Mouse (Mus musculus) midbrain, embryonic 13.5 days (tissue): ENCODE measurements around the gene Mtf2. TPM values are rescaled to one million over a fixed set of nuclear protein-coding genes. Genes with fewer than 3 reads are reported as not detected.

Source experiments
- ATAC-seq: fragments of 200-750 bp; cut with Nextera tagmentation; 2 replicates; pipeline ENCODE4 v1.8.0; 2017; ENCODE audit warnings: mild to moderate bottlenecking, moderate TSS enrichment, moderate library complexity
- H3K27ac ChIP-seq: fragments of 300-500 bp; sonication (generic); 2 replicates; pipeline ENCODE4 v1.5.1; 2015; ENCODE audit warnings: inconsistent platforms, mild to moderate bottlenecking, moderate library complexity
- H3K27me3 ChIP-seq: fragments of 300-500 bp; sonication (generic); 2 replicates; pipeline ENCODE4 v1.6.1; 2015; ENCODE audit warnings: mild to moderate bottlenecking, inconsistent platforms
- H3K36me3 ChIP-seq: fragments of 300-500 bp; sonication (generic); 2 replicates; pipeline ENCODE4 v1.6.1; 2015; ENCODE audit warnings: mild to moderate bottlenecking, inconsistent platforms
- H3K4me1 ChIP-seq: fragments of 300-500 bp; sonication (generic); replicated peaks from 2 replicates; pipeline ENCODE4 v1.6.1; 2015; ENCODE audit warnings: inconsistent platforms
- H3K4me2 ChIP-seq: fragments of 300-500 bp; sonication (generic); replicated peaks from 2 replicates; pipeline ENCODE4 v1.6.1; 2015; ENCODE audit warnings: moderate library complexity, mild to moderate bottlenecking, inconsistent platforms
- H3K4me3 ChIP-seq: fragments of 300-500 bp; sonication (generic); replicated peaks from 2 replicates; pipeline ENCODE4 v1.5.1; 2015; ENCODE audit warnings: mild to moderate bottlenecking, inconsistent platforms
- H3K9ac ChIP-seq: fragments of 300-500 bp; sonication (generic); replicated peaks from 2 replicates; pipeline ENCODE4 v1.6.1; 2015; ENCODE audit warnings: mild to moderate bottlenecking, inconsistent platforms
- H3K9me3 ChIP-seq: fragments of 300-500 bp; sonication (generic); 2 replicates; pipeline ENCODE4 v1.6.1; 2016; ENCODE audit warnings: mild to moderate bottlenecking, inconsistent platforms
- WGBS: fragments of 180-500 bp; shearing (Covaris S2); methylation state at CpG from one replicate; pipeline ENCODE4 v1.1.7; 2015; 5-methylcytosine and 5-hydroxymethylcytosine counted together
- polyA plus RNA-seq: library from polyadenylated mRNA; unstranded; fragments of >200 nt; fragmentation: Nextera tagmentation; extraction: Ambion mirVana; gene quantifications from 2 replicates; pipeline ENCODE4 v1.2.1, GENCODE M21; 2015

Mtf2 gene
- polyA plus RNA-seq, 1 experiment from 2014 or later: 146 TPM

- no peaks in the 10 kb centered on the region for H3K4me1 ChIP-seq
- no peak for ATAC-seq
- H3K27me3 ChIP-seq: no peaks in the 10 kb centered on the region
- no peak overlapping the region for H3K4me3 ChIP-seq
- no peak overlapping the region for H3K27ac ChIP-seq
- peaks cover 49% of the 10 kb centered on the region for H3K36me3 ChIP-seq
- no peak overlapping the region for H3K9ac ChIP-seq
- H3K4me2 ChIP-seq: no peak overlapping the region
- 96% methylated on average over 3 of the region's 3 CpGs for WGBS
- no peaks in the 10 kb centered on the region for H3K9me3 ChIP-seq
Measured at GRCm38 (mm10) chr5:108097676-108098075, 32.2 kb downstream of the Mtf2 start.

DNA sequence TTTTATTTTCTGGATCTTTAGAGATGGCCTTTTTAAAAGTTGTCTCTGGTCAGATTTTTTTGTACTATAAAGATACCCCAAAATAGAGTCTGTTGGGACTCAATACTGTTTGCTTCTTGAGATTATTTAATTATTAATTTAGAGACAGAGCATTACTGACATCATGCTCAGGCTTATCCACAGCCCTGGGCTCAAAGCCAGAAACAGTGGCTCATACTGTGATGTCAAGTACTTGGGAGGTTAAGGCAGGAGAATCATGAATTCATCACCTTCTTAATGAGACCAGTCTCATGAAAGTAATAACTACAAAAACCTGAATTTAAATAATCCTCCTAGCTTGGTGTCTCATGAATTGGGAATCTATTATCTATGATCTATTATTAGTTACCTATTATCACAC is 34.7 kb downstream of the Mtf2 start:
- no peak overlapping the region for H3K27ac ChIP-seq
- H3K9ac ChIP-seq: no peak overlapping the region
- peaks cover 51% of the 10 kb centered on the region for H3K36me3 ChIP-seq
- no peak overlapping the region for H3K4me2 ChIP-seq
- H3K4me3 ChIP-seq: no peak overlapping the region
- no peaks in the 10 kb centered on the region for H3K4me1 ChIP-seq
- H3K9me3 ChIP-seq: no peaks in the 10 kb centered on the region
- no peak for ATAC-seq
- H3K27me3 ChIP-seq: no peaks in the 10 kb centered on the region

DNA sequence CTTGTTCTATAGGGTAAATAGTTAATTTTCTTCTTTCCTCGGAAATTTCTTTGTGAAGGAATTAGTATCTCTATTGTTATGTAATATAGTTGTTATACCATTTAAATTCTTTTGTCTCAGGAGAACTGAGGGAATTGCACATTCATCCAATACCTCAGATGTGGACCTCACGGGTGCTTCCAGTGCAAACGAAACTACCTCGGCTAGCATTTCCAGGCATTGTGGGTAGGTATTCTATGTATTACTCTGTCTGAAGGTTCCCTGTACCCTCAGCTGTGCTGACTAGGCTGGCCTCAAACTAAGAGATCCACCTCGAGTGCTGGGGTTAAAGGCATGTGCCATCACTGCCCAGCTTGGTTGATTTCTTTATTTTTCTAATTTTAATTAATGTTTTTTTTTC is 38.8 kb downstream of the Mtf2 start:
- Histone ChIP-seq H3K27ac (no peak overlapping the region), H3K4me2 (no peak overlapping the region), H3K4me1 (no peaks in the 10 kb centered on the region), H3K27me3 (no peaks in the 10 kb centered on the region), H3K9ac (no peak overlapping the region), H3K4me3 (no peak overlapping the region), H3K9me3 (no peaks in the 10 kb centered on the region), H3K36me3 (peaks cover 43% of the 10 kb centered on the region)
- ATAC-seq: no peak
- 83% methylated on average over 5 of the region's 5 CpGs for WGBS

GRCm38 (mm10) chr5:108109346-108109745 is 43.9 kb downstream of the Mtf2 start:
- H3K4me2 ChIP-seq: no peak overlapping the region
- H3K27ac ChIP-seq: no peak overlapping the region
- no peaks in the 10 kb centered on the region for H3K9me3 ChIP-seq
- no peaks in the 10 kb centered on the region for H3K4me1 ChIP-seq
- H3K27me3 ChIP-seq: no peaks in the 10 kb centered on the region
- H3K9ac ChIP-seq: no peak overlapping the region
- peaks cover 24% of the 10 kb centered on the region for H3K36me3 ChIP-seq
- ATAC-seq: no peak
- no peak overlapping the region for H3K4me3 ChIP-seq
- 95% methylated on average over 7 of the region's 7 CpGs for WGBS

DNA sequence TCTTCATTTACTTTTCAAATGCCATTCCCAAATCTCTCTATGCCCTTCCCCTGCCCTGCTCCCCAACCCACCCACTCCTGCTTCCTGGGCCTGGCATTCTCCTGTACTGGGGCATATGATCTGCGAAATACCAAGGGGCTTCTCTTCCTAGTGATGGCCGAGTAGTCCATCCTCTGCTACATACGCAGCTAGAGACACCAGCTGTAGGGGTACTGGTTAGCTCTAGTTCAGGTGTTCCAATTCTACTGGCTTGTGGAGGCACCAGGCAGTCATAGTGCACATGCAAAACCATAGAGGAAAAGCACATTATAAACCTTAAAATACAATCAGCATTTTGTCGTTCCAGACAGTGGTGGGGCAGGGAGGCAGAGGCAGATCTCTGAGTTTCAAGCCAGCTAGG is 52.2 kb downstream of the Mtf2 start:
- H3K4me1 ChIP-seq: no peaks in the 10 kb centered on the region
- no peak for ATAC-seq
- WGBS: 89% methylated on average over 4 of the region's 4 CpGs
- no peaks in the 10 kb centered on the region for H3K27me3 ChIP-seq
- no peak overlapping the region for H3K4me3 ChIP-seq
- H3K36me3 ChIP-seq: peaks cover 12% of the 10 kb centered on the region
- no peaks in the 10 kb centered on the region for H3K9me3 ChIP-seq
- H3K9ac ChIP-seq: no peak overlapping the region
- H3K27ac ChIP-seq: no peak overlapping the region
- no peak overlapping the region for H3K4me2 ChIP-seq

GRCm38 (mm10) chr5:108120221-108120900 is 54.9 kb downstream of the Mtf2 start:
- no peaks in the 10 kb centered on the region for H3K4me1 ChIP-seq
- peaks cover 15% of the 10 kb centered on the region for H3K36me3 ChIP-seq
- H3K27me3 ChIP-seq: no peaks in the 10 kb centered on the region
- 83% methylated on average over 9 of the region's 9 CpGs for WGBS
- no peak overlapping the region for H3K4me3 ChIP-seq
- no peak for ATAC-seq
- no peaks in the 10 kb centered on the region for H3K9me3 ChIP-seq
- no peak overlapping the region for H3K4me2 ChIP-seq
- H3K27ac ChIP-seq: no peak overlapping the region
- no peak overlapping the region for H3K9ac ChIP-seq

DNA sequence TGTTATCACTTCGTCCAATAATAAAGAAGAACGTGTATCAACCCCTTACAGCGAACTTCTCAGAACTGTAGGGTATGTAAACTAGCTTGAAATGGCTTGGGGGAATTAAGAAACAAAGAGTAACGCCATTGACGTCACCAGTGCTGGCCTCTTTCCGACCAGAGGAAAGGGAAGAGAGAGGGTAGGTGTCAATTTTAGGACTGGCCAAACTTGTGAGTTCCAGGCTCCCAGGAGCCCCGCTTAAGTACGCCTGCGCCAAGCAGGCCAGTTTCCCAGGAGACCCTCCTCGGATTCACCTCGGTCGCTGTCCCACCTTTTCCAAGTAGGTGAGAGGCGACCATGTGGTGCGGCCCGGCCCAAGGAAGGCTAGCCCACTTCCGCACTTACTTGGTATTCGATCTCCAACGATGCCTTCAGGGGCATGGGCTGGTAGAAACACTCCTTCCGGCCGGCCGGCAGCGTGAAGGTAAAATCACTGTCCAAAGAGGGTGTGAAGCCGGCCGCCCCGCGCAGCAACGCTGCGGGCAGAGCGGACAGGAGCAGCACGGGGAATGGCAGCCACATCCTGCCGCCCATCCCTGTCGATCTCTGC is 66.5 kb downstream of the Mtf2 start:
- Histone ChIP-seq H3K4me3 (peak overlapping the region; percentile 78), H3K4me1 (peaks cover 22% of the 10 kb centered on the region), H3K27me3 (no peaks in the 10 kb centered on the region), H3K4me2 (peak overlapping the region; percentile 67), H3K27ac (peak overlapping the region; percentile 81), H3K9ac (peak overlapping the region; percentile 73), H3K9me3 (no peaks in the 10 kb centered on the region), H3K36me3 (peaks cover 12% of the 10 kb centered on the region)
- WGBS: under 1% methylated on average over 32 of the region's 32 CpGs
- no peak; the same call in 1 of the 2 replicates for ATAC-seq

DNA sequence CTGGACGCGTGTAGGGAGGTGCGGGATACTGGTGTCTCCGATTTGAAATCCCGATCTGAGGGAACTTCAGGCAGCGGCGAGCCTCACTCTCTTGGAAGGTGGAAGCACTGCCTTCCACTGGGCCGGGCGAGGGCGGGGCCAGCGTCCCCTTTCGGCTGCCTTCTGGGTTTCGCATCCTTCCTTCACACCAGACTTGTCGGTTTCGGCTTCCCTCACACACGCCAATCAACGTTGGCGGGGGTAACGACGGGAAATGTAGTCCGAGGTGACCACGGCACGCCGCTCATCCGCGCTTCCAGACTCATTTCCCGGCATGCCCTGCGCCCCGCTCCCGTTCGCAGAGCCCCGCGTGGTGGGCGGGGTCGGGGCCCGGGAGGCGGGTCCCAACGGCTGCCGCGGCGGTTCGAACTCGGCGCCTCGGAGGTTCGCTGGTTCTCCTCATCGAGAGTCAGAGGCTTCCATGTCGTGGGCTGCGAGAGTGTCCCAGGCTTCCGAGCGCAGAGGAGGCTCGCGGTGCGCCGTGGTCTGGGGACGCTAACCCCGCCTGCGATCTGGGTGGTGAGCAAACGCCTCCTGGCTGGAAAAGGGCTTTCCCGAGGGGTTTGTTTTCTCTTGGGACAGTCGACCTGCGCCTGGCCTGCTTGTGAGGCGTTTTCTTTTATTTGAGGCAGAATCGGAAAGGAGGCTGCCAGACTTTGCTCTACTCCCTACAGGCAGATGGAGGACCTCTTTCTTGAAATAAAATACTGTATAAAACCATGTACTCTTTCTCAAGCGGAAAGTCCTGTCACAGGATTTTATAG is 67.2 kb downstream of the Mtf2 start, which contains the start of the genes Tmed5 and Ccdc18:
Tmed5 (minus strand) TSS at position 180 of the 803 bp plus-strand sequence.
Ccdc18 (plus strand) TSS at position 435 of the 803 bp plus-strand sequence.
- Histone ChIP-seq H3K4me3 (peak within 1 kb of the TSS; percentile 78), H3K27me3 (no peaks in the 10 kb centered on the region), H3K4me2 (peak within 1 kb of the TSS; percentile 67), H3K4me1 (peaks cover 22% of the 10 kb centered on the region), H3K36me3 (peaks cover 10% of the 10 kb centered on the region), H3K9me3 (no peaks in the 10 kb centered on the region), H3K9ac (peak within 1 kb of the TSS; percentile 73), H3K27ac (peak within 1 kb of the TSS; percentile 81)
- WGBS: under 1% methylated on average over 65 of the region's 65 CpGs
- ATAC-seq: peak; percentile 100

DNA sequence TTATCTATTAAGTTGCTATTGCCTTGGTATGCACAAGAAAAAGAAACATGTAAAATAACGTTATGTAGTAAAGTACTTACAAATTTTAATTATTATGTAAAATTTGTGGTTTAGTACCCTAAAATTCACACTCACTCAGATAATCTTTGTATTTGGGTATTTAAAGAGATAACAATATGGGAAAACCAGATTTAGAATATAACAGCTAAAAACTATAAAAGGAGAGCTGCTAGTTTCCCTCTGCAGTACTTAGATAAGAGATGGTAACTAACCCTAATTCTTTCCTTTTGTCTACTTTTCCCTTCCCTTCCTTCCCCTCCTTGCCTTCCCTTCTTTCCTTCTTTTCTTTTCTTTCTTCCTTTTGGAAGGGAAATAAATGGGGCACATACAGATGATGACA is 87.1 kb downstream of the Mtf2 start:
- WGBS: 94% methylated on average over 1 of the region's 1 CpGs
- H3K4me3 ChIP-seq: no peak overlapping the region

More for the DNA sequence above, 87.1 kb downstream of the Mtf2 start:
- no peak overlapping the region for H3K9ac ChIP-seq
- H3K9me3 ChIP-seq: no peaks in the 10 kb centered on the region
- no peaks in the 10 kb centered on the region for H3K36me3 ChIP-seq
- no peak for ATAC-seq
- no peaks in the 10 kb centered on the region for H3K27me3 ChIP-seq
- H3K4me1 ChIP-seq: no peaks in the 10 kb centered on the region
- no peak overlapping the region for H3K27ac ChIP-seq
- no peak overlapping the region for H3K4me2 ChIP-seq

Other genes with a start within 250 kb of the Mtf2 start
- 0.12 TPM in 1 of 2 replicates, not detected in the other for gene Ube2d2b, start 235.6 kb upstream of the Mtf2 start, polyA plus RNA-seq
- gene Evi5, start 190.6 kb upstream of the Mtf2 start, polyA plus RNA-seq: 40.8 and 44.3 TPM in 2 replicates
- gene Rpl5, start 165.2 kb upstream of the Mtf2 start, polyA plus RNA-seq: 68.4 and 73.7 TPM in 2 replicates
- 36.0 and 38.7 TPM in 2 replicates for gene Fam69a, start 78.6 kb upstream of the Mtf2 start, polyA plus RNA-seq
- gene Tmed5, start 66.9 kb downstream of the Mtf2 start, polyA plus RNA-seq: 24.2 and 24.6 TPM in 2 replicates
- 4.3 and 5.2 TPM in 2 replicates for gene Ccdc18, start 67.2 kb downstream of the Mtf2 start, polyA plus RNA-seq
- gene Dr1, start 203.2 kb downstream of the Mtf2 start, polyA plus RNA-seq: 42.3 and 50.7 TPM in 2 replicates
- gene Pigg, start 246.9 kb downstream of the Mtf2 start, polyA plus RNA-seq: 6.0 and 6.1 TPM in 2 replicates